Mouse (Mus musculus) T-helper 2 cell (primary cell): ENCODE data around the gene Pde4b.

Source experiments
- in situ Hi-C: fragments of 300-600 bp; cut with MboI, MseI; formaldehyde crosslinking; loops from one replicate; pipeline ENCODE4 v1.15.1; 2025; ENCODE audit warnings: high pct_unique_total_duplicates

Gene Pde4b

DNA sequence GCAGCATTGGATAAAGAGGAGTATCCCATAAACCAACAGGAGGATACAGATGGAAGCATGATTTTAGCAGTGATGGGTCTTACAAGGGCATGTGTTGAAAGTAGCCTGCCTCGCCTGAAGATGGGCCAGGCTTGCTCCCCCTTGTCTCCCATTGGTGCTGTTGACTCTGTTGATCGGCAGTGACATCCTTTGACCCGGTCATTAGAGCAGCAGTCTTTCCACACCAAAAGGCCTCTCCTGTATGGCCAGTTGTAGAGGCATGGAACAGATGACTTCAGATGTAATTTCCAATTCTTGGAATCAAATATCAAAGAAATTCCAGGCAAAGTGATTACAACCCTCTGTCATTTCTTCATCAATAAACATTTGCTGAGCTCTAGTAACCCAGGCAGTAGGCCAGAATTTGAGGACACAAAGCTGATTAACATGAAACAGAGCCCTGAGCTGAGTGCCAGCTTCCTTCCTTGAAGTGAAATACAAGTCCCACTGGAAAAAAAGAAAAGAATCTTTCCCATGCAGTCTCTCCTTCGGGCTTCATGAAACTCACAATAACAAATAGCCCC is 550.1 kb downstream of the Pde4b start:
- in situ Hi-C loops, result no loop called here

DNA sequence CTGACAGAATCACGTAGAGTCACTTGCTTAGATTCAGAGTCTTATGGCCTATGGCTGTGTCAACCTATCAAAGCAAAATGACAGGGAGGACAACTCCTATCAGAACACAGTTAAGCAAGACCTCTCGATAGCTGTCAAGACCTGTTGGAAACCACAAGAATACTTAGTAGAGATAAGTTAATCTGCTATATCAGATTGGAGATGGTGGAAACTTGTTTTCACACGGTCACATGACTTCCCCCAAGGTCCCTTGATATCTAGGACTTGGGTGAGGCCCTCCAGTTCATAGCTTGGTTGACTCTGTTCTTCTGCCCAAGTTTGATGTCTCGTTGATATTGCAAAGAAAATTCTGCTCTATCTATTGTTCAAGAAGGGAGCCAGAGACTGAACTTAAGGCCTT is 553.6 kb downstream of the Pde4b start:
- in situ Hi-C loops, result no loop called here

DNA sequence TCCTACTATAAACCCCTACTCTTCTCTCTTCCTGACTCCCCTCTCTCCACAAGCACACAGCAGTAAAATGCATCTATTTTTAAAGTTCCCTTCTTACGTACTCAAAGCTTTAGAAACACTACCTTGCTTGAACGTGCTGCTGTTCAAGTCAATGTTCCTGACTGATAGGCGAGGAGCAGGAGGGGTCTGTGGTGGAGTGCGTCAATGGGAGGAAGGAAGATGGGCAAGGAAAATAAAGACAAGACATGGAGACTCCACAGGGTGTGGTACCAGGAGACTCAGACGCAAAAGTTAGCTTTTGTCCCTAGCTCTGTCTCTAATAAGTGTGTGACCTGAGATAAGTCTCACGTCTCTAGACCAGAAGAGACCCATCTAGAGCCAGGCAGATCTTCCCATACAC is 556.7 kb downstream of the Pde4b start:
- in situ Hi-C loops, result no loop called here

DNA sequence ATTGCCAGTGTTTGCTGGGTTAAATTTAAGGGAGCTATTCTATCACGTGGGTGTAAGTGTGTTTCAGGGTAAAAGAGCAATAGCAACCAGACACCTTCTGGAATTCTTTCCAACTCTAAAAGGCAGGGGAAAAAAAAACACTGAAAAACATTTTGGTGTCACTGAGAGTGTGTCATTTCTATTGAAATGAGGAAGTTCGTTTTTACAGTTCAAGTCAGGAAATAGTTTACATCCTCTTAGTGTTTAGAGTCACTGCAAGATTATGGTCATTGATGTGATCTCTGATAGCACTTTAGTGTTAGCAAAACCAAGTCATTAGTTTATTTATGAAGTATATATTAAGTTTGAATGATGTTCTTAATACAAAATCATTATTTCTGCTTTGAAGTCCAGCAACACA is 559.7 kb downstream of the Pde4b start:
- in situ Hi-C loops, result no loop called here

DNA sequence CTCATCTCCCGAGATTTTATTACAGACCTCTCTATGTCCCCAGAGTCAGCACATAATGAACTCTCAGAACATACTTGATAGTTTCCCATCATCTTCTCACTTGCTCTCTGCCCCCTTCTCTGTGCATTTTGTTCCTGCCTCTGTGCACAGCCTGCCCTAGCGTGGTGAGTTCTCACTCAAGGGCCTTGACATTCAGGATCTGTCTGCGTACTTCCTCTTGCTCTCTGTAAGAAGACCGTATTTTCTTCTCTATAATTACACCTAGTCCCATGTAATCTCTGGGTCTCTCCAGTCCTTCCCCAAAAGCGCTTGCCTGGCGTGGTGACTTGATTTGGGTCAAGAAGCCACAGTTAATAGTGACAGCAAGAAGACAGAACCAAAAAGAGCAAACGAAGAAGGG is 568.0 kb downstream of the Pde4b start:
- in situ Hi-C loops, result loop anchor here (5.0 kb wide), 1 partner anchor 428 kb away; no protein-coding TSS in a partner anchor

DNA sequence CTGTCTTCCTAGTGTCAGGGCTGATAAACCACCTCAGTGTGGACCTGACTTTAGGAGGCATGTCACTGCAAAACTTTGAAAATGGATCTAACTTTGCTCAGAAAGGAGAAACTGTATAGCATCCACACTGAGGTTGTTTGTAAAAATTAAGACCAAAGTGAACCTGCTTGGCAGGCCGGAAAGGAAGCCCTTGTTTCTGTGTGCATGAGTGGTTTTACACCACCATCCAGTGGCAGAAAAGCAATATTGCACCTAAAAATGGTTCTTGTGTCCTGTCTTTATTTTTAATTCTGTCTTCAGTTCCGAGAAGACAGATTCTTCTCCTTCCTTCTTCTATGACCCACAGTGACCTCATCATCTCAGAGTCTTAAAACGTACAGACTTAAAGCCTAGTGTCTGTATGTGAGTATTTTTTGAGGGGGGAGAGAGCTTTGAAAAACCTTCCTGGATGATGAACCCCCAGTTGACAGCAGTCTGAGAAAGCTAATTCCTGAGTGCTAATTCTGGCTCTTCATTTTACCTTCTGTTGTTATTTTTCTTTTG is 569.2 kb downstream of the Pde4b start:
- in situ Hi-C loops, result loop anchor here (5.0 kb wide), 1 partner anchor 429 kb away; no protein-coding TSS in a partner anchor
